Mouse (Mus musculus) ES-E14 (cell line): ENCODE results near the gene Wdr83os.
A peak's percentile ranks its signal among the peaks of the same experiment; 100 is the strongest.

Experiments
- CHD2 ChIP-seq: IDR thresholded peaks from 2 replicates; pipeline ENCODE4 v1.6.1; 2014; ENCODE audit warnings: mild to moderate bottlenecking, low read depth, low read length, inconsistent platforms
- HCFC1 ChIP-seq: IDR thresholded peaks from 2 replicates; pipeline ENCODE4 v1.6.1; 2012; ENCODE audit warnings: low read length, inconsistent platforms, borderline replicate concordance; ENCODE audit not compliant: insufficient read depth
- MAFK ChIP-seq: IDR thresholded peaks from 2 replicates; pipeline ENCODE4 v1.6.1; 2014; ENCODE audit warnings: mild to moderate bottlenecking, low read depth, low read length, inconsistent platforms; ENCODE audit not compliant: insufficient read depth
- ZC3H11A ChIP-seq: IDR thresholded peaks from 2 replicates; pipeline ENCODE4 v1.6.1; 2012; ENCODE audit warnings: low read depth, mild to moderate bottlenecking, inconsistent platforms, low read length, borderline replicate concordance
- ZNF384 ChIP-seq: IDR thresholded peaks from 2 replicates; pipeline ENCODE4 v1.6.1; 2012; ENCODE audit warnings: low read depth, low read length, inconsistent platforms

DNA sequence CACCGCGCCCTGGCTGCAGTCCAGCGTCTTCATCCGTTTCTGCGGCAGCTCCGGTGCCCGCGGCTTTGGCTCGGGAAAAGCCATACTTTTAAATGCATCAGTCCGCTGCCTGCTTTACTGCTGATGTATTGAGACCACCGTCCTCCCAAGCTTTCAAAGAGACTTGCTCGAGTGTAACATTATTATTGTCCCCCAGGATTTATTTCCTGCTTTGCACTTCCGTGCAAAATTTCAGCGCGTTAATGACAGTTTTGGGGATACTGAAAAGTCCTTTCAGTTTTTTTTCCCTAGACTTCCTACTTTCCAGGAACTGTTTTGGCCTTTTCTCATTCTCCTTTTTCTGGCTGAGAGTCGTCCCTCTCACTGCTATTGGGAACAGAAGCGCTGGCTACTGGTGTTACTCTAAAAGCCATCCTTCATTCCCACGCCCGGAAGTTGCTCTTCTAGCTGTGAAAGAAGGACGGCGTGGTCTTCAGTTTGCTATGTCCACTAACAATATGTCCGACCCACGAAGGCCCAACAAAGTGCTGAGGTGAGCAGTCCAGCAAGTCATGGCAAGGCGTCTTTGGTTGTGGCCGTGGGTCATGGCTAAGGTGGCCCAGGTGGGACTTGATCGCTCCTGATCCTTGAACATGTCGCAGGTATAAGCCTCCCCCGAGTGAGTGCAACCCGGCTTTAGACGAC lies at the start of gene Wdr83os:
- 0 out of 2 replicates have a peak, but pooled peaks have one; percentile 4 for TF ChIP-seq ZC3H11A
- TF ChIP-seq HCFC1 = peak; percentile 79
- TF ChIP-seq MAFK = no peak
- 0 out of 2 replicates have a peak, but pooled peaks have one; percentile 23 for TF ChIP-seq CHD2
- TF ChIP-seq ZNF384 = no peak
